Mouse (Mus musculus): Measurements from ENCODE around the gene Tjp3.

- no peak for TF ChIP-seq CTCF (IDR thresholded peaks at IDR 0.05; ENCODE audit: extremely low read depth, insufficient read length, insufficient replicate concordance, low read depth, low read length)
- TF ChIP-seq POLR2A (IDR thresholded peaks at IDR 0.05; ENCODE audit: low read depth, low read length) = no peak
These were observed 58.2 kb downstream of the Tjp3 start for GRCm38 (mm10) chr10:81233226-81233585.

Data from small intestine, adult 2 months (tissue).